Mouse (Mus musculus): ENCODE data around the gene Snd1. TPM values are rescaled to one million over a fixed set of nuclear protein-coding genes. Genes with fewer than 3 reads are reported as not detected.

The Snd1 gene
- polyA plus RNA-seq, 1 experiment from 2014 or later, result 120 TPM

- Histone ChIP-seq H3K4me3 (ENCODE audit: low read depth, low read length) (no peak overlapping the region), H3K4me1 (ENCODE audit: control insufficient read depth, insufficient read depth, low read length) (no peaks in the 10 kb centered on the region), H3K9ac (ENCODE audit: low read length) (no peak overlapping the region), H3K4me2 (ENCODE audit: low read depth, severe bottlenecking) (no peak overlapping the region), H3K9me3 (ENCODE audit: control insufficient read depth, low read length) (no peaks in the 10 kb centered on the region), H3K27ac (replicated peaks; ENCODE audit: low read depth, low read length) (no peak overlapping the region), H3K27me3 (ENCODE audit: control insufficient read depth, insufficient read depth, low read length) (no peaks in the 10 kb centered on the region), H3K36me3 (ENCODE audit: control insufficient read depth, insufficient read depth, low read length) (no peaks in the 10 kb centered on the region)
- DNase-seq (ENCODE audit: low spot score), result no peak
- WGBS, result 85% methylated on average over 3 of the region's 3 CpGs
- ATAC-seq (ENCODE audit: insufficient number of reproducible peaks, low FRiP score, low TSS enrichment, low read depth), result no peak
Measured at GRCm38 (mm10) chr6:28781696-28782095, 306.8 kb downstream of the Snd1 start.

- Histone ChIP-seq H3K27ac (replicated peaks; ENCODE audit: low read depth, low read length) (no peak overlapping the region), H3K36me3 (ENCODE audit: control insufficient read depth, insufficient read depth, low read length) (no peaks in the 10 kb centered on the region), H3K9ac (ENCODE audit: low read length) (no peak overlapping the region), H3K4me1 (ENCODE audit: control insufficient read depth, insufficient read depth, low read length) (no peaks in the 10 kb centered on the region), H3K4me3 (ENCODE audit: low read depth, low read length) (no peak overlapping the region), H3K27me3 (ENCODE audit: control insufficient read depth, insufficient read depth, low read length) (no peaks in the 10 kb centered on the region), H3K9me3 (ENCODE audit: control insufficient read depth, low read length) (no peaks in the 10 kb centered on the region), H3K4me2 (ENCODE audit: low read depth, severe bottlenecking) (no peak overlapping the region)
- ATAC-seq (ENCODE audit: insufficient number of reproducible peaks, low FRiP score, low TSS enrichment, low read depth) (no peak), DNase-seq (ENCODE audit: low spot score) (no peak)
- 90% methylated on average over 4 of the region's 4 CpGs for WGBS
Measured at GRCm38 (mm10) chr6:28783082-28783647, 308.2 kb downstream of the Snd1 start.

- no peak for ATAC-seq (ENCODE audit: insufficient number of reproducible peaks, low FRiP score, low TSS enrichment, low read depth)
- Histone ChIP-seq H3K27ac (replicated peaks; ENCODE audit: low read depth, low read length) (no peak overlapping the region), H3K27me3 (ENCODE audit: control insufficient read depth, insufficient read depth, low read length) (no peaks in the 10 kb centered on the region), H3K4me2 (ENCODE audit: low read depth, severe bottlenecking) (no peak overlapping the region), H3K4me3 (ENCODE audit: low read depth, low read length) (no peak overlapping the region), H3K9me3 (ENCODE audit: control insufficient read depth, low read length) (no peaks in the 10 kb centered on the region), H3K36me3 (ENCODE audit: control insufficient read depth, insufficient read depth, low read length) (no peaks in the 10 kb centered on the region), H3K4me1 (ENCODE audit: control insufficient read depth, insufficient read depth, low read length) (no peaks in the 10 kb centered on the region), H3K9ac (ENCODE audit: low read length) (no peak overlapping the region)
- no peak for DNase-seq (ENCODE audit: low spot score)
- WGBS, result 86% methylated on average over 5 of the region's 5 CpGs
Measured at GRCm38 (mm10) chr6:28783953-28784352, 309.0 kb downstream of the Snd1 start.

- no peak overlapping the region for H3K9ac ChIP-seq (ENCODE audit: low read length)
- no peaks in the 10 kb centered on the region for H3K36me3 ChIP-seq (ENCODE audit: control insufficient read depth, insufficient read depth, low read length)
- no peak overlapping the region for H3K4me3 ChIP-seq (ENCODE audit: low read depth, low read length)
- DNase-seq (ENCODE audit: low spot score), result no peak
- 84% methylated on average over 8 of the region's 8 CpGs for WGBS
- no peak overlapping the region for H3K27ac ChIP-seq (replicated peaks; ENCODE audit: low read depth, low read length)
- H3K9me3 ChIP-seq (ENCODE audit: control insufficient read depth, low read length), result no peaks in the 10 kb centered on the region
- no peaks in the 10 kb centered on the region for H3K4me1 ChIP-seq (ENCODE audit: control insufficient read depth, insufficient read depth, low read length)
- no peaks in the 10 kb centered on the region for H3K27me3 ChIP-seq (ENCODE audit: control insufficient read depth, insufficient read depth, low read length)
- no peak for ATAC-seq (ENCODE audit: insufficient number of reproducible peaks, low FRiP score, low TSS enrichment, low read depth)
- H3K4me2 ChIP-seq (ENCODE audit: low read depth, severe bottlenecking), result no peak overlapping the region
Measured at GRCm38 (mm10) chr6:28785770-28786169, 310.8 kb downstream of the Snd1 start.

- no peak overlapping the region for H3K27ac ChIP-seq (replicated peaks; ENCODE audit: low read depth, low read length)
- no peaks in the 10 kb centered on the region for H3K36me3 ChIP-seq (ENCODE audit: control insufficient read depth, insufficient read depth, low read length)
- H3K9ac ChIP-seq (ENCODE audit: low read length), result no peak overlapping the region
- ATAC-seq (ENCODE audit: insufficient number of reproducible peaks, low FRiP score, low TSS enrichment, low read depth) (no peak), DNase-seq (ENCODE audit: low spot score) (no peak)
- H3K4me2 ChIP-seq (ENCODE audit: low read depth, severe bottlenecking), result no peak overlapping the region
- H3K4me1 ChIP-seq (ENCODE audit: control insufficient read depth, insufficient read depth, low read length), result no peaks in the 10 kb centered on the region
- H3K4me3 ChIP-seq (ENCODE audit: low read depth, low read length), result no peak overlapping the region
- 69% methylated on average over 6 of the region's 6 CpGs for WGBS
- H3K9me3 ChIP-seq (ENCODE audit: control insufficient read depth, low read length), result no peaks in the 10 kb centered on the region
- H3K27me3 ChIP-seq (ENCODE audit: control insufficient read depth, insufficient read depth, low read length), result no peaks in the 10 kb centered on the region
Measured at GRCm38 (mm10) chr6:28787133-28787532, 312.2 kb downstream of the Snd1 start.

GRCm38 (mm10) chr6:28789685-28790084 is 314.7 kb downstream of the Snd1 start:
- H3K27me3 ChIP-seq (ENCODE audit: control insufficient read depth, insufficient read depth, low read length), result no peaks in the 10 kb centered on the region
- H3K4me1 ChIP-seq (ENCODE audit: control insufficient read depth, insufficient read depth, low read length), result no peaks in the 10 kb centered on the region
- WGBS, result 67% methylated on average over 4 of the region's 4 CpGs
- no peak overlapping the region for H3K9ac ChIP-seq (ENCODE audit: low read length)
- H3K4me2 ChIP-seq (ENCODE audit: low read depth, severe bottlenecking), result no peak overlapping the region
- H3K27ac ChIP-seq (replicated peaks; ENCODE audit: low read depth, low read length), result no peak overlapping the region
- no peak for ATAC-seq (ENCODE audit: insufficient number of reproducible peaks, low FRiP score, low TSS enrichment, low read depth)
- DNase-seq (ENCODE audit: low spot score), result no peak
- H3K9me3 ChIP-seq (ENCODE audit: control insufficient read depth, low read length), result no peaks in the 10 kb centered on the region
- no peaks in the 10 kb centered on the region for H3K36me3 ChIP-seq (ENCODE audit: control insufficient read depth, insufficient read depth, low read length)
- H3K4me3 ChIP-seq (ENCODE audit: low read depth, low read length), result no peak overlapping the region

- no peak overlapping the region for H3K27ac ChIP-seq (replicated peaks; ENCODE audit: low read depth, low read length)
- no peaks in the 10 kb centered on the region for H3K36me3 ChIP-seq (ENCODE audit: control insufficient read depth, insufficient read depth, low read length)
- WGBS, result 78% methylated on average over 3 of the region's 3 CpGs
- H3K4me2 ChIP-seq (ENCODE audit: low read depth, severe bottlenecking), result no peak overlapping the region
- no peaks in the 10 kb centered on the region for H3K4me1 ChIP-seq (ENCODE audit: control insufficient read depth, insufficient read depth, low read length)
- DNase-seq (ENCODE audit: low spot score) (no peak), ATAC-seq (ENCODE audit: insufficient number of reproducible peaks, low FRiP score, low TSS enrichment, low read depth) (no peak)
- no peak overlapping the region for H3K4me3 ChIP-seq (ENCODE audit: low read depth, low read length)
- H3K27me3 ChIP-seq (ENCODE audit: control insufficient read depth, insufficient read depth, low read length), result no peaks in the 10 kb centered on the region
- no peaks in the 10 kb centered on the region for H3K9me3 ChIP-seq (ENCODE audit: control insufficient read depth, low read length)
- H3K9ac ChIP-seq (ENCODE audit: low read length), result no peak overlapping the region
Measured at GRCm38 (mm10) chr6:28791183-28791582, 316.2 kb downstream of the Snd1 start.

- Histone ChIP-seq H3K36me3 (ENCODE audit: control insufficient read depth, insufficient read depth, low read length) (no peaks in the 10 kb centered on the region), H3K9me3 (ENCODE audit: control insufficient read depth, low read length) (no peaks in the 10 kb centered on the region), H3K27ac (replicated peaks; ENCODE audit: low read depth, low read length) (no peak overlapping the region), H3K4me2 (ENCODE audit: low read depth, severe bottlenecking) (no peak overlapping the region), H3K27me3 (ENCODE audit: control insufficient read depth, insufficient read depth, low read length) (no peaks in the 10 kb centered on the region), H3K9ac (ENCODE audit: low read length) (no peak overlapping the region), H3K4me1 (ENCODE audit: control insufficient read depth, insufficient read depth, low read length) (no peaks in the 10 kb centered on the region), H3K4me3 (ENCODE audit: low read depth, low read length) (no peak overlapping the region)
- ATAC-seq (ENCODE audit: insufficient number of reproducible peaks, low FRiP score, low TSS enrichment, low read depth) (no peak), DNase-seq (ENCODE audit: low spot score) (no peak)
- 89% methylated on average over 3 of the region's 3 CpGs for WGBS
Measured at GRCm38 (mm10) chr6:28791809-28792208, 316.9 kb downstream of the Snd1 start.

- H3K36me3 ChIP-seq (ENCODE audit: control insufficient read depth, insufficient read depth, low read length), result no peaks in the 10 kb centered on the region
- no peak overlapping the region for H3K9ac ChIP-seq (ENCODE audit: low read length)
- no peaks in the 10 kb centered on the region for H3K4me1 ChIP-seq (ENCODE audit: control insufficient read depth, insufficient read depth, low read length)
- H3K4me2 ChIP-seq (ENCODE audit: low read depth, severe bottlenecking), result no peak overlapping the region
- H3K27ac ChIP-seq (replicated peaks; ENCODE audit: low read depth, low read length), result no peak overlapping the region
- ATAC-seq (ENCODE audit: insufficient number of reproducible peaks, low FRiP score, low TSS enrichment, low read depth), result no peak
- no peak for DNase-seq (ENCODE audit: low spot score)
- no peaks in the 10 kb centered on the region for H3K9me3 ChIP-seq (ENCODE audit: control insufficient read depth, low read length)
- WGBS, result 50% methylated on average over 9 of the region's 9 CpGs
- H3K27me3 ChIP-seq (ENCODE audit: control insufficient read depth, insufficient read depth, low read length), result no peaks in the 10 kb centered on the region
- H3K4me3 ChIP-seq (ENCODE audit: low read depth, low read length), result no peak overlapping the region
Measured at GRCm38 (mm10) chr6:28795380-28795779, 320.4 kb downstream of the Snd1 start.
